In the genomic region with DNA sequence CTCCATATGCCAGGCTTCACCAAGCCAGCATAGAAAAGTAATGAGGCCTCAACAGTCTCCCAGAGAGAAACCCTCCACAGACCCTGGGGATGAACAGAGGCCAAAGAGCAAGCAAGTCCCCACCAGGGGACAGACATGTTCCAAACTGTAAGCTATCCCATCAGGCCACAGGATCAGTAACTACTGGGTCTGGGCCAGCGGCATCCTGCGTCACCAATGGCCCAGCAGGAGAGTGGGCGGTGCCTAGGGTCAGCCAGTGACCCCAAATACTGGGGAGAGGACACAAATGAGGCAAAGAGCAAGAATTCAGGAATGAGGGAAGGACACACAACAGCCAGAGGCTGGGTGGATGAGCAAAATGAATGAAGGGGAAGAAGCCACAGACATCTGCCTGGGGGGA, we compare ENCODE assay signal across 8 mouse cellular contexts. TPM values are rescaled to one million over a fixed set of nuclear protein-coding genes. Genes with fewer than 3 reads are reported as not detected.
DNase-seq lines count a peak whose midpoint lies in the region; ATAC-seq and TF ChIP-seq lines count a peak whose summit lies in the region.

No protein-coding gene starts in this region.

- H3K36me3 ChIP-seq in heart, adult 2 months (ENCODE audit: control insufficient read depth, insufficient read depth, low read length): no peaks in the 10 kb centered on the region
- H3K36me3 ChIP-seq in forebrain, embryonic 12.5 days (replicated peaks): peaks cover 44% of the 10 kb centered on the region

- DNase-seq in heart, adult 2 months: peak; percentile 55 to 61
- no peak for DNase-seq in heart, postnatal 36 days
- DNase-seq in kidney, adult 8-10 months: peak; percentile 77 to 78
- peak; percentile 52 for DNase-seq in lung, postnatal 14 days
- no peak for DNase-seq in spleen, postnatal 10 days (ENCODE audit: low spot score in 2 of 2)
- no peak for DNase-seq in right cerebral cortex, adult 18-20 months
- DNase-seq in urinary bladder, postnatal 25 days (ENCODE audit: low spot score): no peak

- H3K4me3 ChIP-seq in heart, adult 2 months: no peak overlapping the region
- H3K4me3 ChIP-seq in forebrain, embryonic 12.5 days (replicated peaks): no peak overlapping the region

- H3K4me2 ChIP-seq in forebrain, embryonic 12.5 days: no peak overlapping the region

- peaks cover 21% of the 10 kb centered on the region for H3K4me1 ChIP-seq in heart, adult 2 months (ENCODE audit: control insufficient read depth, insufficient read depth, low read length)
- peaks cover 46% of the 10 kb centered on the region for H3K4me1 ChIP-seq in forebrain, embryonic 12.5 days

- H3K79me2 ChIP-seq in heart, adult 2 months (replicated peaks; ENCODE audit: control insufficient read depth, insufficient read depth, low read length): peaks cover 9% of the 10 kb centered on the region

- peak; percentile 49 for TF ChIP-seq CTCF in heart, adult 2 months (IDR thresholded peaks at IDR 0.05)

- WGBS in heart, adult 2 months: 64% methylated on average over 3 of the region's 3 CpGs
- 25% methylated on average over 3 of the region's 3 CpGs for WGBS in forebrain, embryonic 12.5 days

- no peak for TF ChIP-seq POLR2A in heart, adult 2 months (IDR thresholded peaks at IDR 0.05; ENCODE audit: insufficient read depth, low read depth, low read length)

- ATAC-seq in forebrain, embryonic 12.5 days (ENCODE audit: low FRiP score): no peak

- H3K9me3 ChIP-seq in forebrain, embryonic 12.5 days: no peaks in the 10 kb centered on the region

- H3K27me3 ChIP-seq in heart, adult 2 months (ENCODE audit: control insufficient read depth, insufficient read depth, low read length): no peaks in the 10 kb centered on the region
- no peaks in the 10 kb centered on the region for H3K27me3 ChIP-seq in forebrain, embryonic 12.5 days

- H3K9ac ChIP-seq in heart, adult 2 months (ENCODE audit: low read depth, low read length): no peak overlapping the region
- peak overlapping the region; percentile 5; the same call in 1 of the 2 replicates for H3K9ac ChIP-seq in forebrain, embryonic 12.5 days

- intact Hi-C loops in heart, adult 2 months (cut with DNase I): no loop called here
- intact Hi-C loops in heart, postnatal 36 days (cut with DNase I): no loop called here

- no peak for TF ChIP-seq EP300 in heart, adult 2 months (IDR thresholded peaks at IDR 0.05; ENCODE audit: insufficient read depth, low read depth, low read length)

- H3K27ac ChIP-seq in heart, adult 2 months: no peak overlapping the region
- peak overlapping the region; percentile 31; the same call in 1 of the 2 replicates for H3K27ac ChIP-seq in forebrain, embryonic 12.5 days

RNA-seq across cellular contexts. Expression of a gene that starts 55.8 kb away (rescaled TPM):
- total RNA-seq in heart, adult 2 months (2021): 10 to 100 TPM; 73.5 to 77.5 TPM
- 27.9 and 39.1 TPM in 2 replicates for polyA plus RNA-seq in heart, adult 2 months (2012; rRNA removed)
- 10 to 100 TPM; 70.5 to 74.8 TPM for total RNA-seq in heart, postnatal 36 days (2021)
- polyA plus RNA-seq in forebrain, embryonic 12.5 days (2016; fragmentation: Nextera tagmentation; extraction: Ambion mirVana): 26.0 and 27.0 TPM in 2 replicates

Comparison
In these comparisons a context has a peak if more than half of its experiments do, and no peak if none do; other contexts are left out.
1. DNase-seq: peak in heart, adult 2 months (2 of 2), kidney, adult 8-10 months (2 of 2) and lung, postnatal 14 days (single experiment); none in heart, postnatal 36 days (0 of 2), spleen, postnatal 10 days (0 of 2), right cerebral cortex, adult 18-20 months (single experiment) and urinary bladder, postnatal 25 days (single experiment).